Mouse (Mus musculus) CH12.LX (cell line): ENCODE data around the gene Myo15b. TPM values are rescaled to one million over a fixed set of nuclear protein-coding genes. Genes with fewer than 3 reads are reported as not detected.

Experiments
- DNase-seq: peaks from one replicate; pipeline ENCODE4 v3.0.0-alpha.2; 2013; ENCODE audit errors: extremely low read depth
- H3K27ac ChIP-seq: 2 replicates; pipeline ENCODE4 v1.5.1; 2012; ENCODE audit warnings: low read depth, mild to moderate bottlenecking, control low read depth, moderate library complexity; ENCODE audit not compliant: insufficient read depth
- H3K27me3 ChIP-seq: replicated peaks from 2 replicates; pipeline ENCODE3; 2012; ENCODE audit warnings: inconsistent platforms
- H3K36me3 ChIP-seq, 2 experiments: replicated peaks in 1 of 2; 2 replicates each; pipeline versions ENCODE3 to v1.6.1; 2012; ENCODE audit warnings: inconsistent platforms in 1 of 2, low read length in 1 of 2, mild to moderate bottlenecking in 1 of 2, mixed read lengths in 1 of 2, moderate library complexity in 1 of 2; ENCODE audit not compliant: control insufficient read depth in 1 of 2, insufficient read depth in 1 of 2
- H3K4me1 ChIP-seq, 2 experiments: 2 replicates each; pipeline ENCODE4 v1.6.1; 2012; ENCODE audit warnings: inconsistent platforms in 1 of 2, moderate library complexity in 1 of 2; ENCODE audit not compliant: insufficient read depth in 2 of 2, control insufficient read depth in 1 of 2
- H3K4me2 ChIP-seq: 2 replicates; pipeline ENCODE4 v1.6.1; 2012; ENCODE audit warnings: low read depth, mild to moderate bottlenecking, control low read depth; ENCODE audit not compliant: poor library complexity, insufficient read depth, severe bottlenecking
- H3K4me3 ChIP-seq, 3 experiments: fragments of 150-350 bp in 1 of 3; sonication (generic) in 1 of 3; replicated peaks in 1 of 3; 2 replicates each; pipeline versions ENCODE3 to v1.5.1; 2011 to 2012; ENCODE audit warnings: low read depth in 2 of 3, low read length in 2 of 3, mild to moderate bottlenecking in 2 of 3, moderate library complexity in 2 of 3, control low read depth in 1 of 3, improper control_type of control experiment in 1 of 3, inconsistent platforms in 1 of 3, mixed read lengths in 1 of 3; ENCODE audit not compliant: poor library complexity in 1 of 3
- H3K79me2 ChIP-seq: replicated peaks from 2 replicates; pipeline ENCODE4 v1.6.1; 2012; ENCODE audit warnings: mild to moderate bottlenecking, moderate library complexity; ENCODE audit not compliant: control insufficient read depth, poor library complexity, insufficient read depth, severe bottlenecking; ENCODE audit errors: extremely low read depth
- H3K9ac ChIP-seq: 2 replicates; pipeline ENCODE4 v1.6.1; 2012; ENCODE audit warnings: low read depth, mild to moderate bottlenecking, control low read depth, moderate library complexity; ENCODE audit not compliant: insufficient read depth
- H3K9me3 ChIP-seq: replicated peaks from 2 replicates; pipeline ENCODE3; 2012; ENCODE audit warnings: low read length, inconsistent platforms, mixed read lengths
- CHD1 ChIP-seq: IDR thresholded peaks from 2 replicates; pipeline ENCODE4 v1.6.1; 2012; ENCODE audit warnings: low read depth, low read length, improper control_type of control experiment, inconsistent platforms
- CHD2 ChIP-seq: IDR thresholded peaks from 2 replicates; pipeline ENCODE4 v1.6.1; 2011; ENCODE audit warnings: low read length, improper control_type of control experiment
- CTCF ChIP-seq, 2 experiments: IDR thresholded peaks in 1 of 2; conservative IDR thresholded peaks in 1 of 2; 2 replicates each; pipeline ENCODE4 v1.5.1; 2011 to 2012; ENCODE audit warnings: low read depth in 2 of 2, low read length in 2 of 2, improper control_type of control experiment in 1 of 2, inconsistent platforms in 1 of 2, mild to moderate bottlenecking in 1 of 2, moderate library complexity in 1 of 2
- ELF1 ChIP-seq: IDR thresholded peaks from 2 replicates; pipeline ENCODE4 v1.6.1; 2014; ENCODE audit warnings: low read depth, mild to moderate bottlenecking, inconsistent platforms, low read length, improper control_type of control experiment
- ETS1 ChIP-seq: conservative IDR thresholded peaks from 2 replicates; pipeline ENCODE4 v1.6.1; 2012; ENCODE audit warnings: low read depth, mild to moderate bottlenecking, inconsistent platforms, low read length, improper control_type of control experiment, moderate library complexity
- GABPA ChIP-seq: IDR thresholded peaks from 2 replicates; pipeline ENCODE4 v1.6.1; 2012; ENCODE audit warnings: low read depth, low read length, improper control_type of control experiment, inconsistent platforms; ENCODE audit not compliant: insufficient replicate concordance
- IRF4 ChIP-seq: IDR thresholded peaks from 2 replicates; pipeline ENCODE4 v1.6.1; 2014; ENCODE audit warnings: low read depth, mild to moderate bottlenecking, inconsistent platforms, low read length, improper control_type of control experiment
- KAT2A ChIP-seq: IDR thresholded peaks from 2 replicates; pipeline ENCODE4 v1.6.1; 2012; ENCODE audit warnings: low read length, improper control_type of control experiment, inconsistent platforms; ENCODE audit not compliant: insufficient replicate concordance
- MAZ ChIP-seq: IDR thresholded peaks from 2 replicates; pipeline ENCODE4 v1.6.1; 2012; ENCODE audit warnings: low read depth, mild to moderate bottlenecking, inconsistent platforms, low read length, improper control_type of control experiment, moderate library complexity
- MEF2A ChIP-seq: IDR thresholded peaks from 2 replicates; pipeline ENCODE4 v1.6.1; 2014; ENCODE audit warnings: low read depth, mild to moderate bottlenecking, inconsistent platforms, low read length, improper control_type of control experiment, borderline replicate concordance
- NELFE ChIP-seq: IDR thresholded peaks from 2 replicates; pipeline ENCODE4 v1.6.1; 2011; ENCODE audit warnings: low read depth, low read length, improper control_type of control experiment
- POLR2A ChIP-seq: IDR thresholded peaks from 2 replicates; pipeline ENCODE4 v1.6.1; 2011; ENCODE audit warnings: low read depth, mild to moderate bottlenecking, improper control_type of control experiment, low read length
- RAD21 ChIP-seq: IDR thresholded peaks from 2 replicates; pipeline ENCODE4 v1.6.1; 2011; ENCODE audit warnings: low read depth, mild to moderate bottlenecking, low read length, improper control_type of control experiment, moderate library complexity
- RCOR1 ChIP-seq: conservative IDR thresholded peaks from 2 replicates; pipeline ENCODE4 v1.6.1; 2012; ENCODE audit warnings: low read depth, mild to moderate bottlenecking, inconsistent platforms, low read length, improper control_type of control experiment
- SIN3A ChIP-seq: IDR thresholded peaks from 2 replicates; pipeline ENCODE4 v1.6.1; 2012; ENCODE audit warnings: low read length, improper control_type of control experiment, inconsistent platforms
- SMC3 ChIP-seq: IDR thresholded peaks from 2 replicates; pipeline ENCODE4 v1.6.1; 2011; ENCODE audit warnings: low read depth, low read length, improper control_type of control experiment
- TBP ChIP-seq: conservative IDR thresholded peaks from 2 replicates; pipeline ENCODE4 v1.6.1; 2011; ENCODE audit warnings: low read depth, low read length, improper control_type of control experiment
- USF1 ChIP-seq: IDR thresholded peaks from 2 replicates; pipeline ENCODE4 v1.6.1; 2014; ENCODE audit warnings: low read depth, mild to moderate bottlenecking, inconsistent platforms, low read length, improper control_type of control experiment
- USF2 ChIP-seq: conservative IDR thresholded peaks from 2 replicates; pipeline ENCODE4 v1.6.1; 2011; ENCODE audit warnings: low read depth, low read length, improper control_type of control experiment
- ZMIZ1 ChIP-seq: IDR thresholded peaks from 2 replicates; pipeline ENCODE4 v1.6.1; 2012; ENCODE audit warnings: low read depth, mild to moderate bottlenecking, inconsistent platforms, low read length, improper control_type of control experiment
- ZNF384 ChIP-seq: IDR thresholded peaks from 2 replicates; pipeline ENCODE4 v1.6.1; 2012; ENCODE audit warnings: low read depth, low read length, improper control_type of control experiment, inconsistent platforms
- dilution Hi-C: fragments of 300-500 bp; cut with MboI; formaldehyde crosslinking; loops from 2 replicates; pipeline ENCODE4 v1.14.3; 2020; ENCODE audit warnings: low sequenced_read_pairs; ENCODE audit not compliant: extremely low pct_unique_long_range_greater_than_20kb, extremely low pct_ligation_motif_present
- in situ Hi-C: fragments of 300-500 bp; cut with MboI; formaldehyde crosslinking; loops from 3 replicates; pipeline ENCODE4 v1.14.3; 2019; ENCODE audit warnings: low sequenced_read_pairs, low pct_ligation_motif_present, low pct_unique_long_range_greater_than_20kb, mixed read lengths
- polyA plus RNA-seq: library from polyadenylated mRNA; unstranded; fragments of >175 nt; gene quantifications from 2 replicates; pipeline ENCODE4 v1.2.1, GENCODE M21; 2012; ENCODE audit warnings: low read depth; ENCODE audit not compliant: insufficient read length
- total RNA-seq, 2 experiments: library from RNA; depleted of rRNA; stranded (reverse); fragments of 300-350 nt in 1 of 2; fragments of >200 nt in 1 of 2; gene quantifications; 2 replicates each; pipeline ENCODE4 v1.2.3; 2012 to 2014

Gene Myo15b
- total and polyA plus RNA-seq, 3 experiments = 0.21 to 0.43 TPM; not detected in 1

DNA sequence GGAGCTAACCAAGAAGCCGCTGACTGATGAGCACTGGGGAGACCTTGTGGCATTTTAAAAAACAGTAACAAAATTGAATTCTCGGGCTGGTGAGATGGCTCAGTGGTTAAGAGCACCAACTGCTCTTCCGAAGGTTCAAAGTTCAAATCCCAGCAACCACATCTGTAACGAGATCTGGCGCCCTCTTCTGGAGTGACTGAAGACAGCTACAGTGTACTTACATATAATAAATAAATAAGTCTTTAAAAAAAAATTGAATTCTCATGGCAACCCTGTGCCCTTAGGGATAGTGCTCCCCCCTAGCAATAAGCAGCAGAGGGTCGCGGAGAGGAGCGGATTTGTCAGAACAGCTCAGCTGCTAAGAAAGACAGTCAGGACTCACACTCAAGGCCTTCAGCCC is 5.7 kb downstream of the Myo15b start:
- no peaks in the 10 kb centered on the region for H3K79me2 ChIP-seq
- no peak for DNase-seq
- TF ChIP-seq CTCF (conservative IDR thresholded peaks at IDR 0.05 in 1 of 2, IDR thresholded peaks at IDR 0.05 in 1 of 2; ENCODE audit: low read depth in 2 of 2, low read length in 2 of 2) = peak; percentile 17 to 46; a peak in 2 of 4 replicates
- no peak for TF ChIP-seq MEF2A
- H3K27me3 ChIP-seq = peaks cover 76% of the 10 kb centered on the region
- in situ Hi-C loops = no loop called here
- no peaks in the 10 kb centered on the region for H3K9me3 ChIP-seq
- no peak overlapping the region for H3K9ac ChIP-seq
- H3K36me3 ChIP-seq = no peaks in the 10 kb centered on the region
- no peak overlapping the region for H3K27ac ChIP-seq
- no peak overlapping the region for H3K4me3 ChIP-seq
- no peak overlapping the region for H3K4me2 ChIP-seq
- peaks cover 3 to 4% of the 10 kb centered on the region in 2 experiments; a peak in 2 of 4 replicates for H3K4me1 ChIP-seq
- dilution Hi-C loops = no loop called here

DNA sequence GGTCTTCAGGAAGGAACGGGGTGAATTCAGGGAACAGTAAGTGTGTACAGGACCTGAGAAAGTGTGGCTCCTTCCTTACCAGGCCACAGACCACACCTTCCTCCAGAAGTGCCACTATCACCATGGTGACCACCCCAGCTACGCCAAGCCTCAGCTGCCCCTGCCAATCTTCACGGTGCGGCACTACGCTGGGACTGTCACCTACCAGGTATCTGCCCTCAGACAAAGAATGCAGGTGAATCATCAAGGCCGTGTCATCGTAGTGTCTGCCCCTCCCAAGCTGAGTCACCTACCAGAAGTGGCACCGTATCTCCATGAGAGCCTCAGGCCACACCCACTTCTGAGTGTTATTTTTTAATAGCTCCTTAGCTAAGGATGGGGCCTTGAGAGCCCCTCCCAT is 11.2 kb downstream of the Myo15b start:
- Histone ChIP-seq H3K9me3 (peaks cover 3% of the 10 kb centered on the region), H3K36me3 (no peaks in the 10 kb centered on the region), H3K27ac (no peak overlapping the region), H3K4me1 (peaks cover 7 to 11% of the 10 kb centered on the region in 2 experiments), H3K4me3 (no peak overlapping the region), H3K4me2 (no peak overlapping the region), H3K9ac (no peak overlapping the region), H3K79me2 (no peaks in the 10 kb centered on the region), H3K27me3 (peaks cover 40% of the 10 kb centered on the region)
- in situ Hi-C loops (no loop called here), dilution Hi-C loops (no loop called here)
- DNase-seq = no peak
- TF ChIP-seq KAT2A (no peak), SIN3A (no peak), ZNF384 (no peak), MEF2A (no peak), MAZ (no peak), ZMIZ1 (no peak), RAD21 (no peak), RCOR1 (no peak)

GRCm38 (mm10) chr11:115872437-115872836 is 14.2 kb downstream of the Myo15b start:
- no peak overlapping the region for H3K27ac ChIP-seq
- H3K4me3 ChIP-seq = no peak overlapping the region
- H3K4me1 ChIP-seq = peaks cover 8 to 23% of the 10 kb centered on the region in 2 experiments
- H3K9me3 ChIP-seq = peaks cover 3% of the 10 kb centered on the region
- H3K9ac ChIP-seq = no peak overlapping the region
- H3K27me3 ChIP-seq = peaks cover 16% of the 10 kb centered on the region
- DNase-seq = no peak
- no peaks in the 10 kb centered on the region for H3K79me2 ChIP-seq
- TF ChIP-seq NELFE = no peak
- no peak for TF ChIP-seq KAT2A
- TF ChIP-seq RAD21 = no peak
- TF ChIP-seq CHD2 = no peak
- no peak for TF ChIP-seq TBP
- no peak for TF ChIP-seq ELF1
- no peak for TF ChIP-seq CTCF (conservative IDR thresholded peaks at IDR 0.05 in 1 of 2, IDR thresholded peaks at IDR 0.05 in 1 of 2; ENCODE audit: low read depth in 2 of 2, low read length in 2 of 2)
- TF ChIP-seq ZNF384 = no peak
- no peak for TF ChIP-seq CHD1
- no peak for TF ChIP-seq ETS1
- TF ChIP-seq IRF4 = no peak
- no peak for TF ChIP-seq SMC3
- no peak for TF ChIP-seq USF2
- no peak for TF ChIP-seq GABPA
- no peak for TF ChIP-seq POLR2A
- no peak for TF ChIP-seq USF1
- no peaks in the 10 kb centered on the region for H3K36me3 ChIP-seq
- no peak overlapping the region for H3K4me2 ChIP-seq
- dilution Hi-C loops = no loop called here
- in situ Hi-C loops = no loop called here
